Mouse (Mus musculus) brain, embryonic 14.5 days (tissue): ENCODE data around the gene Gatb.

Source experiments
- CTCF ChIP-seq: fragments of 200-500 bp; IDR thresholded peaks from 2 replicates; pipeline ENCODE4 v1.5.1; 2012; ENCODE audit warnings: inconsistent platforms, mild to moderate bottlenecking, moderate library complexity, borderline replicate concordance; ENCODE audit not compliant: insufficient read depth, insufficient read length; ENCODE audit errors: extremely low read depth
- POLR2A ChIP-seq: fragments of 200-500 bp; IDR thresholded peaks from 2 replicates; pipeline ENCODE4 v1.6.1; 2012; ENCODE audit warnings: mild to moderate bottlenecking, inconsistent platforms, borderline replicate concordance; ENCODE audit not compliant: poor library complexity, insufficient read depth, insufficient read length, severe bottlenecking; ENCODE audit errors: extremely low read depth

GRCm38 (mm10) chr3:85553731-85554277 lies 20.1 kb upstream of the Gatb start:
- TF ChIP-seq POLR2A (no peak), CTCF (no peak)
